Mouse (Mus musculus) stomach, embryonic 14.5 days (tissue): ENCODE data around the gene Atcay. TPM values are rescaled to one million over a fixed set of nuclear protein-coding genes. Genes with fewer than 3 reads are reported as not detected.

Experiments used
- ATAC-seq: fragments of 200-750 bp; cut with Nextera tagmentation; 2 replicates; pipeline ENCODE4 v1.8.0; 2017; ENCODE audit warnings: low read depth, moderate TSS enrichment; ENCODE audit not compliant: insufficient number of reproducible peaks, insufficient read depth, low FRiP score
- H3K27ac ChIP-seq: fragments of 300-500 bp; sonication (generic); 2 replicates; pipeline ENCODE4 v1.5.1; 2014; ENCODE audit warnings: mild to moderate bottlenecking, low read length, moderate library complexity, mixed read lengths
- H3K27me3 ChIP-seq: fragments of 300-500 bp; sonication (generic); 2 replicates; pipeline ENCODE4 v1.6.1; 2014; ENCODE audit warnings: low read length, control low read depth, mixed read lengths; ENCODE audit not compliant: control insufficient read depth, insufficient read depth
- H3K36me3 ChIP-seq: fragments of 300-500 bp; sonication (generic); 2 replicates; pipeline ENCODE4 v1.6.1; 2014; ENCODE audit warnings: mild to moderate bottlenecking, control low read depth, low read length, moderate library complexity, mixed read lengths; ENCODE audit not compliant: control insufficient read depth, insufficient read depth
- H3K4me1 ChIP-seq: fragments of 300-500 bp; sonication (generic); 2 replicates; pipeline ENCODE4 v1.6.1; 2014; ENCODE audit warnings: low read length, control low read depth, mixed read lengths; ENCODE audit not compliant: control insufficient read depth, insufficient read depth
- H3K4me2 ChIP-seq: fragments of 300-500 bp; sonication (generic); replicated peaks from 2 replicates; pipeline ENCODE4 v1.6.1; 2014; ENCODE audit warnings: low read depth, low read length, control low read depth
- H3K4me3 ChIP-seq: fragments of 300-500 bp; sonication (generic); 2 replicates; pipeline ENCODE4 v1.5.1; 2014; ENCODE audit warnings: low read depth, low read length, control low read depth
- H3K9ac ChIP-seq: fragments of 300-500 bp; sonication (generic); replicated peaks from 2 replicates; pipeline ENCODE4 v1.6.1; 2014; ENCODE audit warnings: low read depth, mild to moderate bottlenecking, control low read depth, low read length, moderate library complexity, mixed read lengths
- H3K9me3 ChIP-seq: fragments of 300-500 bp; sonication (generic); 2 replicates; pipeline ENCODE4 v1.6.1; 2016; ENCODE audit warnings: low read depth, low read length, control low read depth; ENCODE audit not compliant: control insufficient read depth
- WGBS: fragments of 180-500 bp; shearing (Covaris S2); extraction: QIAGEN DNeasy Blood & Tissue Kit; methylation state at CpG from one replicate; pipeline ENCODE4 v1.1.7; 2014; 5-methylcytosine and 5-hydroxymethylcytosine counted together
- polyA plus RNA-seq: library from polyadenylated mRNA; unstranded; fragments of >200 nt; fragmentation: Nextera tagmentation; extraction: Ambion mirVana; gene quantifications from 2 replicates; pipeline ENCODE4 v1.2.1, GENCODE M21; 2014

Atcay gene
- polyA plus RNA-seq, 1 experiment from 2014 or later, result 1.9 TPM

- Histone ChIP-seq H3K27ac (no peak overlapping the region), H3K27me3 (no peaks in the 10 kb centered on the region), H3K9ac (no peak overlapping the region), H3K4me2 (no peak overlapping the region), H3K36me3 (no peaks in the 10 kb centered on the region), H3K4me3 (no peak overlapping the region), H3K9me3 (no peaks in the 10 kb centered on the region), H3K4me1 (no peaks in the 10 kb centered on the region)
- no peak for ATAC-seq
- 70% methylated on average over 20 of the region's 20 CpGs for WGBS
These were observed 29.9 kb downstream of the Atcay start for GRCm38 (mm10) chr10:81200605-81201287.

GRCm38 (mm10) chr10:81200141-81200540, 30.5 kb downstream of the Atcay start:
- Histone ChIP-seq H3K27ac (no peak overlapping the region), H3K36me3 (no peaks in the 10 kb centered on the region), H3K9me3 (no peaks in the 10 kb centered on the region), H3K4me1 (no peaks in the 10 kb centered on the region), H3K9ac (no peak overlapping the region), H3K4me2 (no peak overlapping the region), H3K27me3 (peaks cover 2% of the 10 kb centered on the region; the same call in 1 of the 2 replicates), H3K4me3 (no peak overlapping the region)
- ATAC-seq, result no peak
- WGBS, result 86% methylated on average over 13 of the region's 13 CpGs

DNA sequence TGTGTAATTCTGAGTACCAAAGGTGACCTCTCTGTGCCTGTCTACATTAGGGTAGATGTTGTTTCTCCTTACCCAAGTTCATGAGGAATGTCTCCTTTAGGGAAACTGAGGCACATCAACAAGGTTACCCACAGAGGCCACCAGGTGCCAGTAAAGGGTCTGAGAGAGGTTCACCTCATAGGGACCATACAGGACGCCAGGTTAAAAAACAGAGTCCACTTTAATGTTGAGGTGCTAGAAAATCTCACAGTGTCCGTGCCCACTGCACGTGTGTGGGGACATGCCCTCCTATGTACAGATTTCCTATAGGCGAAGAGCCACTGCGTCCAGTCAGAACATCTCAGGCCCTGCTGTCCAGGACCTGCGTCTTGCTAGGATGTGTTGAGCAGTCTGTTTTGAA, 31.6 kb downstream of the Atcay start:
- H3K36me3 ChIP-seq, result no peaks in the 10 kb centered on the region
- no peak overlapping the region for H3K27ac ChIP-seq
- H3K9ac ChIP-seq, result no peak overlapping the region
- no peak overlapping the region for H3K4me2 ChIP-seq
- ATAC-seq, result no peak
- 83% methylated on average over 6 of the region's 6 CpGs for WGBS
- no peak overlapping the region for H3K4me3 ChIP-seq
- 0 out of 2 replicates have a peak, but pooled peaks cover 3% of the 10 kb centered on the region for H3K4me1 ChIP-seq
- peaks cover 9% of the 10 kb centered on the region; the same call in 1 of the 2 replicates for H3K27me3 ChIP-seq
- no peaks in the 10 kb centered on the region for H3K9me3 ChIP-seq

- no peak for ATAC-seq
- H3K4me3 ChIP-seq, result no peak overlapping the region
- no peak overlapping the region for H3K27ac ChIP-seq
- H3K27me3 ChIP-seq, result peaks cover 9% of the 10 kb centered on the region; the same call in 1 of the 2 replicates
- H3K4me1 ChIP-seq, result 0 out of 2 replicates have a peak, but pooled peaks cover 4% of the 10 kb centered on the region
- H3K9ac ChIP-seq, result no peak overlapping the region
- under 1% methylated on average over 9 of the region's 9 CpGs for WGBS
- H3K4me2 ChIP-seq, result no peak overlapping the region
- no peaks in the 10 kb centered on the region for H3K36me3 ChIP-seq
- H3K9me3 ChIP-seq, result no peaks in the 10 kb centered on the region
These were observed 32.4 kb downstream of the Atcay start for GRCm38 (mm10) chr10:81198230-81198629.

GRCm38 (mm10) chr10:81197305-81197704, 33.3 kb downstream of the Atcay start:
- no peak overlapping the region for H3K4me3 ChIP-seq
- H3K9me3 ChIP-seq, result no peaks in the 10 kb centered on the region
- H3K36me3 ChIP-seq, result no peaks in the 10 kb centered on the region
- no peak overlapping the region for H3K27ac ChIP-seq
- H3K4me1 ChIP-seq, result peaks cover 4% of the 10 kb centered on the region; the same call in 1 of the 2 replicates
- H3K4me2 ChIP-seq, result no peak overlapping the region
- peaks cover 9% of the 10 kb centered on the region; the same call in 1 of the 2 replicates for H3K27me3 ChIP-seq
- WGBS, result 46% methylated on average over 6 of the region's 6 CpGs
- H3K9ac ChIP-seq, result no peak overlapping the region
- no peak for ATAC-seq

DNA sequence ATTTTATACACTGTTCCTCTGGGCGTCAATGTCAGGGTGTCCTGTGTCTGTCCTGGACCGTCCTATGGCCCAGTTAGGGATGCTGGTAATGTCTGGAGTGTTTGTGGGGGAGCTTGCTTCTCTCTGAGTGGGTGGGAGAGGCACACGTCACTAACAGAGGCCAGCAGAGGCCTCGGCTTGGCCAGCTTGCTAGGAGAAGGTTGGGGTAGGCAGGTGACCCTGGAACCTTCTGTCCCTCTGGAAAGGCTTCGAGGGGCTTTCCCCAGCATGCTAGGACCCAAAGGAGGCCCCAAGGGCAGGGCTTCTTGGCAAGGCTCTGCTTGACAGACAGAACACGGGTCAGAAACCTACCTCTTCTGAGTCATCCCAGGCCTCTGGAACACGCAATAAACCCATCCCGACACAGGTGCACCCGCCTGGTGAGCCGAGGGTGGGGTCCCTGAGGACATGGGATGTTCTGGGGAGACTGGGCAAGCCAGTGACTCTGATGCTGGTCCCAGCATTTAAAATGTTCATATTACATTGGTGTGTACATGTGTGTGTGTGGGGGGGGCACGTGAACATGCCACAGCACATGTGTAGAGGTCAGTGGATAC, 34.1 kb downstream of the Atcay start:
- 65% methylated on average over 11 of the region's 11 CpGs for WGBS

GRCm38 (mm10) chr10:81195300-81195699, 35.3 kb downstream of the Atcay start:
- Histone ChIP-seq H3K4me1 (peaks cover 9% of the 10 kb centered on the region), H3K27me3 (peaks cover 9% of the 10 kb centered on the region; the same call in 1 of the 2 replicates), H3K27ac (peak overlapping the region; percentile 67), H3K9me3 (no peaks in the 10 kb centered on the region), H3K4me3 (peak overlapping the region; percentile 5), H3K36me3 (peaks cover 7% of the 10 kb centered on the region; the same call in 1 of the 2 replicates), H3K4me2 (peak overlapping the region; percentile 29), H3K9ac (no peak overlapping the region)
- WGBS, result 65% methylated on average over 4 of the region's 4 CpGs
- ATAC-seq, result no peak

More for the DNA sequence above, 34.1 kb downstream of the Atcay start:
- Histone ChIP-seq H3K9me3 (no peaks in the 10 kb centered on the region), H3K4me3 (no peak overlapping the region), H3K27ac (no peak overlapping the region), H3K4me2 (no peak overlapping the region), H3K36me3 (no peaks in the 10 kb centered on the region), H3K9ac (no peak overlapping the region), H3K27me3 (peaks cover 9% of the 10 kb centered on the region; the same call in 1 of the 2 replicates), H3K4me1 (peaks cover 9% of the 10 kb centered on the region)
- ATAC-seq, result no peak

DNA sequence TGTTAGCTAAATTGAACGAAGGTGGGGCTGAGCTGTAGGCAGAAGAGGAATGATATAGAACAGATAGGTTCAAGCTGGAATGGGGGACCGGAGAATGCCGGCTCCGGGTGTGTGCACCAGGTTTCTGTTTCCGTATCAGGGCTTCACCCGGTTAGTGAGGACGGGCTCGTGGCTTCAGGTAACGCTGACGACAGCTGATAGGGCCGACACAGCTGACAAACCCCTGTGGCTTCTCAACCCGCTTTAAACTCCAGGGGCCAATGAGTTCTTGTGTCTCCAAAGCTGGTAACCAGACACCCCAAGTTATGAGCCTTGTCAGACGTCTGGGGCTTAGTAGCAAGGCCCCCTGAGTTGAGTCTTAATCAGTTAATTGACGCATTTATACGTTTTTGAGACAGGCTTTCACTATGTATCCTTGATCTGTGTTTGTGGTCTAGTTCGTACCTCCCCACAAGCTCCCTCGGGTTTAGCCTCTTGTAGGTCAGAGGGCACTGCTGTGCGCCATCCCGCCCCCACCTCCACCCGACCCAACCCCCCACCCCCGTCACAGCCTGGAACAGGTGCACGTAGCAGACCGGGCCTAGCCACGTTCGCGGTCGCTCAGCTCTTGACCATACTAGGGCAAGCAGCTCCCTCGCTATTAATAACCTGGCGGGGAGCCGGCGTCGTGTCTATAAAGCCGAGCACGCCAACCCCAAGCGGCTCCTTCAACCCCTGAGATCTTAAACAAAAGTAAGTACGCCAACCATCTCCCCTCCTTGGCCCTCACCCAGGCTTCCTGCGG, 36.5 kb downstream of the Atcay start:
- 12% methylated on average over 37 of the region's 37 CpGs for WGBS
- H3K27ac ChIP-seq, result peak overlapping the region; percentile 67
- peaks cover 11% of the 10 kb centered on the region; the same call in 1 of the 2 replicates for H3K36me3 ChIP-seq
- H3K4me2 ChIP-seq, result peak overlapping the region; percentile 29
- H3K4me3 ChIP-seq, result peak overlapping the region; percentile 5; the same call in 1 of the 2 replicates
- H3K9me3 ChIP-seq, result no peaks in the 10 kb centered on the region
- ATAC-seq, result no peak
- H3K27me3 ChIP-seq, result peaks cover 9% of the 10 kb centered on the region; the same call in 1 of the 2 replicates
- peaks cover 9% of the 10 kb centered on the region for H3K4me1 ChIP-seq
- H3K9ac ChIP-seq, result 0 out of 2 replicates have a peak overlapping the region, but pooled peaks have one; percentile 30
